Mouse (Mus musculus): Measurements from ENCODE around the gene Cabp4. TPM values are rescaled to one million over a fixed set of nuclear protein-coding genes. Genes with fewer than 3 reads are reported as not detected.
A peak's percentile ranks its signal among the peaks of the same experiment; 100 is the strongest.

The Cabp4 gene
- polyA plus RNA-seq, 1 experiment = 0.10 TPM

DNA sequence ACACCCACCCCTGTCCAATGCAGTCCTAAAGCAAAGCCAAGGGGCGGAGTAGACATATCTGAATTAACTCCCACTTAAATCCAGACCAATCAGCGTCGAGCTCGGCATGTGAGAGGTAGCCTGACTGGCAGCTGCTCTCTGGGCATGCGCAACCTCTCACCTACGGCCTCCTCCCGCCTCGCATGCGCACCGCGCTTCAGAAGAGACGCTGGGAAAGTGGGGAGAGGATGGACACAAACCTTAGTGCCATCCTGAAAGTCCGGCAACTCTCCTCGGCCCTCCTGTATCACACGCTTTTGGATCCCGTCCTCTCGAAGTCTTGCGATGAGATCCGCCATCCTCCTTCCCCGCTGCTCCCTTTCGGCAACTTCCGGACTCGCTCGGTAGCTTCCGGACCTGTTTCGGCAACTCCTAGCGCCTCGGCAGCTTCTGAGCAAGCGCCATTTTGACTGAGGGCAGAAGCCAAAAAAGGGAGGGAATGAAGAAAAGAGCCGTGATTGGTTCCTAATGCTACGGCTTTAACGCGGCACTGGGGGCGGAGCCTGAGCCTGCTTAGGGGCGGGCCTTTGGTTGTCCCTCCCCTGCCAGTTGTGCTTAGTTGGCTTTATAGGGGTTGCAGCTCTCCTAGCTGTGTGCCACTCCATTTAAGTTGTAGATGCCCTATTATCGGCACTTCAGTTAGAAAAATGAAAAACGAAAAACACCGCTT lies 22.6 kb downstream of the Cabp4 start:
- peaks cover 20% of the 10 kb centered on the region for H3K79me2 ChIP-seq (ENCODE audit: control insufficient read depth, insufficient read depth)
- TF ChIP-seq TCF3 (IDR thresholded peaks at IDR 0.05; ENCODE audit: insufficient read length, low read depth) (no peak), E2F4 (IDR thresholded peaks at IDR 0.05; ENCODE audit: insufficient read depth) (no peak), MAX (IDR thresholded peaks at IDR 0.05; ENCODE audit: low read depth) (peak; percentile 96), CEBPB (IDR thresholded peaks at IDR 0.05; ENCODE audit: insufficient read depth, poor library complexity, severe bottlenecking) (no peak), MYOD1 (IDR thresholded peaks at IDR 0.05; ENCODE audit: control insufficient read depth in 1 of 3, insufficient read length in 2 of 3, low read depth in 2 of 3) (peak in 2 of 3 experiments; percentile 35 to 70), USF1 (IDR thresholded peaks at IDR 0.05; ENCODE audit: low read depth) (no peak), POLR2A (IDR thresholded peaks at IDR 0.05; ENCODE audit: insufficient read length, low read depth) (peak; percentile 56), MYOG (IDR thresholded peaks at IDR 0.05; ENCODE audit: control insufficient read depth in 1 of 3, insufficient read depth in 1 of 3, insufficient read length in 2 of 3, low read depth in 2 of 3) (peak in 1 of 3 experiments; percentile 59), TCF12 (IDR thresholded peaks at IDR 0.05; ENCODE audit: insufficient read depth, poor library complexity, severe bottlenecking) (no peak), SRF (IDR thresholded peaks at IDR 0.05; ENCODE audit: control insufficient read depth, insufficient read length, low read depth) (peak; percentile 27), POLR2AphosphoS2 (IDR thresholded peaks at IDR 0.05; ENCODE audit: insufficient read length, low read depth) (peak; percentile 74), REST (IDR thresholded peaks at IDR 0.05; ENCODE audit: insufficient read depth, insufficient read length) (no peak)
- peaks cover 12% of the 10 kb centered on the region for H3K36me3 ChIP-seq (ENCODE audit: control insufficient read depth, insufficient read depth)
- H3K4me3 ChIP-seq = peak overlapping the region; percentile 33
- peak overlapping the region; percentile 16 for H3ac ChIP-seq (ENCODE audit: control insufficient read depth, insufficient read length)
- H3K4me2 ChIP-seq (ENCODE audit: low read depth) = peak overlapping the region; percentile 78
- H3K27me3 ChIP-seq (ENCODE audit: control insufficient read depth, insufficient read depth, insufficient read length) = no peaks in the 10 kb centered on the region

DNA sequence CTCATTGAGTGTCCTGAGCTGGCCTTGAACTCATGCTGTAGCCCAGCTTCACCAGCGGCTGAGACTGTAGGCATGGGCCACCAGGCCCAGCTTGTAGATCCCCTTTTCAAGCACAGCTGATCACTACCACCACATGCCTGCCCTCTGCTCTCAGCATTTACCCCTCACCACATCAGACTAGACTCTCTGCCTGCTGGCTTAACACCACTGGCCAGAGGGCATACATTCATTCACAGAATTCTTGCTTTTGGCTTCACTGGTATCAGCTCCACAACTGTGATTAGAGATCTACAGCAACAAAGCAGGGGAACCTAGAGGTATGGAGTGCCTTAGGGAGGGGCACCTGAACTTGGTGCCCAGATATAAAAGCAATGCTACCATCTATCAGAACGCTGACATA lies 23.3 kb downstream of the Cabp4 start:
- H3K79me2 ChIP-seq (ENCODE audit: control insufficient read depth, insufficient read depth) = peaks cover 16% of the 10 kb centered on the region
- peaks cover 14% of the 10 kb centered on the region for H3K36me3 ChIP-seq (ENCODE audit: control insufficient read depth, insufficient read depth)
- peak overlapping the region; percentile 16 for H3ac ChIP-seq (ENCODE audit: control insufficient read depth, insufficient read length)
- H3K27me3 ChIP-seq (ENCODE audit: control insufficient read depth, insufficient read depth, insufficient read length) = no peaks in the 10 kb centered on the region
- H3K4me2 ChIP-seq (ENCODE audit: low read depth) = peak overlapping the region; percentile 78
- peak overlapping the region; percentile 33 for H3K4me3 ChIP-seq
- TF ChIP-seq REST (IDR thresholded peaks at IDR 0.05; ENCODE audit: insufficient read depth, insufficient read length) (no peak), POLR2AphosphoS2 (IDR thresholded peaks at IDR 0.05; ENCODE audit: insufficient read length, low read depth) (no peak), MYOG (IDR thresholded peaks at IDR 0.05; ENCODE audit: control insufficient read depth in 1 of 3, insufficient read depth in 1 of 3, insufficient read length in 2 of 3, low read depth in 2 of 3) (no peak), TCF12 (IDR thresholded peaks at IDR 0.05; ENCODE audit: insufficient read depth, poor library complexity, severe bottlenecking) (no peak), POLR2A (IDR thresholded peaks at IDR 0.05; ENCODE audit: insufficient read length, low read depth) (no peak), SRF (IDR thresholded peaks at IDR 0.05; ENCODE audit: control insufficient read depth, insufficient read length, low read depth) (no peak), CEBPB (IDR thresholded peaks at IDR 0.05; ENCODE audit: insufficient read depth, poor library complexity, severe bottlenecking) (no peak), MYOD1 (IDR thresholded peaks at IDR 0.05; ENCODE audit: control insufficient read depth in 1 of 3, insufficient read length in 2 of 3, low read depth in 2 of 3) (no peak), MAX (IDR thresholded peaks at IDR 0.05; ENCODE audit: low read depth) (no peak), TCF3 (IDR thresholded peaks at IDR 0.05; ENCODE audit: insufficient read length, low read depth) (no peak), USF1 (IDR thresholded peaks at IDR 0.05; ENCODE audit: low read depth) (no peak), E2F4 (IDR thresholded peaks at IDR 0.05; ENCODE audit: insufficient read depth) (no peak)

DNA sequence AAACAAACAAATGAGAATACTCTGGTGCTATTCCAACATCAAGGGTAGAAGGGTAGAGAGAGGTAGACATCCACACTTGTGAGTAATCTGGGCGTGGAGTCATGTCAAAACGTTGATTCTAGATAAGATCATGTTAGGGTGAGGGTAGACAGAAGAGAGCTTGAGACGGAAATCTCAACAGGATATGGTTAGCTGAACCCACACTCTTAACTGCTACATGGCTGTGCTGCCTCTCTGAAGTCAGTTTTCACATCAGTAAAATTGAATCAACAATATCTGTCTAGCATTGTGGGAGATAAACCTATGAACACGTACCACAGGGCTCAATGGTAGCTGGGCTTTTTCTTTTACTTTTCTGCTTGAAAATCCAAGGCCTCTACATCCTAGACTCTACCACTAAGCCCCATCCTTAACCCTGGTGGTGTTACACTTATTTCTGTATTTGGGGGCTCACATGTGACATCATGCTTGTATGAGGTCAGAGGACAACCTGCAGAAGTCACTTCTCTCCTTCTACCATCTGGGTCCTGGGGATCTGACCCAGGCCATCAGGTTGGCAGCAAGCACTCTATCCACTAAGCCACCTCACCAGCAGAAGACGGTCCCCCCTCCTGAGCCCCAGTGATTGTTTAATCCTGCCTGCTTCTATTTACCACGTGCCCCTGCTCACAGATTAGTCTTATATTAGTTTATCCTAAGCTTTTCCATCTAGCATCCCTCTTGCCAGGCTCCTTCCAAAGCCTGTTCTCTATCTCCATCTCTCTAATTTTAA lies 23.9 kb downstream of the Cabp4 start:
- peak overlapping the region; percentile 78 for H3K4me2 ChIP-seq (ENCODE audit: low read depth)
- peak overlapping the region; percentile 33 for H3K4me3 ChIP-seq
- H3ac ChIP-seq (ENCODE audit: control insufficient read depth, insufficient read length) = no peak overlapping the region

DNA sequence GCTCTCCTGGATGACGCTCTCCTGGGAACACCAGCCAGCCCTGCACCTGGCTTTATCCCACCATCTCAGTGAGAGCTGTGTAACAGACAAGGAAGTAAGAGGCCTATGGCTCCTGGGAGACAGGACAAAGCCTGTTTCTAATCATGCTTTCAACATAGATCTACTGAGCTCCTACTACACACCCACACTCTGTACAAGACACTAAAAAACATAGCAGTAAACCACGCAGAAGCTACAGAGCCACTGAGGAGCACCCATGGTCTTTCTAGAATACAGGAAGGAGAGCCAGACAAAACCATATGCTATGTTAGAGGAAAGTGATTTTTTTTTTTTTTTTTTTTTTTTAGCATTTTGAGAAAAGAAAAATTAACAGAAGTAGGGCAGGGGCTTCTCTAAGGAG lies 25.5 kb downstream of the Cabp4 start:
- Histone ChIP-seq H3K4me3 (no peak overlapping the region), H3K79me2 (ENCODE audit: control insufficient read depth, insufficient read depth) (peaks cover 16% of the 10 kb centered on the region), H3K4me2 (ENCODE audit: low read depth) (no peak overlapping the region), H3ac (ENCODE audit: control insufficient read depth, insufficient read length) (no peak overlapping the region), H3K36me3 (ENCODE audit: control insufficient read depth, insufficient read depth) (peaks cover 18% of the 10 kb centered on the region), H3K27me3 (ENCODE audit: control insufficient read depth, insufficient read depth, insufficient read length) (no peaks in the 10 kb centered on the region)
- TF ChIP-seq MYOG (IDR thresholded peaks at IDR 0.05; ENCODE audit: control insufficient read depth in 1 of 3, insufficient read depth in 1 of 3, insufficient read length in 2 of 3, low read depth in 2 of 3) (no peak), TCF3 (IDR thresholded peaks at IDR 0.05; ENCODE audit: insufficient read length, low read depth) (no peak), CEBPB (IDR thresholded peaks at IDR 0.05; ENCODE audit: insufficient read depth, poor library complexity, severe bottlenecking) (no peak), TCF12 (IDR thresholded peaks at IDR 0.05; ENCODE audit: insufficient read depth, poor library complexity, severe bottlenecking) (no peak), USF1 (IDR thresholded peaks at IDR 0.05; ENCODE audit: low read depth) (no peak), SRF (IDR thresholded peaks at IDR 0.05; ENCODE audit: control insufficient read depth, insufficient read length, low read depth) (no peak), POLR2AphosphoS2 (IDR thresholded peaks at IDR 0.05; ENCODE audit: insufficient read length, low read depth) (no peak), REST (IDR thresholded peaks at IDR 0.05; ENCODE audit: insufficient read depth, insufficient read length) (no peak), MYOD1 (IDR thresholded peaks at IDR 0.05; ENCODE audit: control insufficient read depth in 1 of 3, insufficient read length in 2 of 3, low read depth in 2 of 3) (no peak), POLR2A (IDR thresholded peaks at IDR 0.05; ENCODE audit: insufficient read length, low read depth) (no peak), E2F4 (IDR thresholded peaks at IDR 0.05; ENCODE audit: insufficient read depth) (no peak), MAX (IDR thresholded peaks at IDR 0.05; ENCODE audit: low read depth) (no peak)

More for the DNA sequence above, 23.9 kb downstream of the Cabp4 start:
- Histone ChIP-seq H3K36me3 (ENCODE audit: control insufficient read depth, insufficient read depth) (peaks cover 16% of the 10 kb centered on the region), H3K79me2 (ENCODE audit: control insufficient read depth, insufficient read depth) (peaks cover 16% of the 10 kb centered on the region), H3K27me3 (ENCODE audit: control insufficient read depth, insufficient read depth, insufficient read length) (no peaks in the 10 kb centered on the region)
- TF ChIP-seq POLR2A (IDR thresholded peaks at IDR 0.05; ENCODE audit: insufficient read length, low read depth) (no peak), POLR2AphosphoS2 (IDR thresholded peaks at IDR 0.05; ENCODE audit: insufficient read length, low read depth) (no peak), E2F4 (IDR thresholded peaks at IDR 0.05; ENCODE audit: insufficient read depth) (no peak), MAX (IDR thresholded peaks at IDR 0.05; ENCODE audit: low read depth) (no peak), MYOG (IDR thresholded peaks at IDR 0.05; ENCODE audit: control insufficient read depth in 1 of 3, insufficient read depth in 1 of 3, insufficient read length in 2 of 3, low read depth in 2 of 3) (no peak), TCF3 (IDR thresholded peaks at IDR 0.05; ENCODE audit: insufficient read length, low read depth) (no peak), REST (IDR thresholded peaks at IDR 0.05; ENCODE audit: insufficient read depth, insufficient read length) (no peak), CEBPB (IDR thresholded peaks at IDR 0.05; ENCODE audit: insufficient read depth, poor library complexity, severe bottlenecking) (no peak), MYOD1 (IDR thresholded peaks at IDR 0.05; ENCODE audit: control insufficient read depth in 1 of 3, insufficient read length in 2 of 3, low read depth in 2 of 3) (no peak), USF1 (IDR thresholded peaks at IDR 0.05; ENCODE audit: low read depth) (no peak), SRF (IDR thresholded peaks at IDR 0.05; ENCODE audit: control insufficient read depth, insufficient read length, low read depth) (no peak), TCF12 (IDR thresholded peaks at IDR 0.05; ENCODE audit: insufficient read depth, poor library complexity, severe bottlenecking) (no peak)
